Mouse (Mus musculus): ENCODE measurements around the gene Unc79.

GRCm38 (mm10) chr12:103226121-103226520, 277.5 kb downstream of the Unc79 start:
- TF ChIP-seq CTCF (IDR thresholded peaks at IDR 0.05; ENCODE audit: low read depth, low read length) (no peak), EP300 (IDR thresholded peaks at IDR 0.05; ENCODE audit: insufficient read depth, low read depth, low read length) (no peak), POLR2A (IDR thresholded peaks at IDR 0.05; ENCODE audit: insufficient read depth, low read length) (no peak)

All from ES-Bruce4 (cell line).